Mouse (Mus musculus): ENCODE results near the gene Anapc1. TPM values are rescaled to one million over a fixed set of nuclear protein-coding genes. Genes with fewer than 3 reads are reported as not detected.

Gene Anapc1
- polyA plus RNA-seq, 1 experiment: not detected

GRCm38 (mm10) chr2:128722106-128722710, 35.0 kb upstream of the Anapc1 start:
- no peak for TF ChIP-seq POLR2A (IDR thresholded peaks at IDR 0.05; ENCODE audit: insufficient read depth, low read depth, low read length)
- TF ChIP-seq CTCF (IDR thresholded peaks at IDR 0.05; ENCODE audit: insufficient read depth, low read depth, low read length): no peak
- WGBS: 92% methylated on average over 5 of the region's 5 CpGs

GRCm38 (mm10) chr2:128719380-128719779, 32.2 kb upstream of the Anapc1 start:
- TF ChIP-seq CTCF (IDR thresholded peaks at IDR 0.05; ENCODE audit: insufficient read depth, low read depth, low read length): no peak
- TF ChIP-seq POLR2A (IDR thresholded peaks at IDR 0.05; ENCODE audit: insufficient read depth, low read depth, low read length): no peak
- no peaks in the 10 kb centered on the region; the same call in 1 of the 2 replicates for H3K4me1 ChIP-seq (ENCODE audit: control insufficient read depth, insufficient read depth, low read length)
- H3K27ac ChIP-seq (ENCODE audit: insufficient read depth, low read depth, low read length): no peak overlapping the region
- 95% methylated on average over 2 of the region's 2 CpGs for WGBS
- H3K4me3 ChIP-seq (ENCODE audit: insufficient read depth, low read depth, low read length): no peak overlapping the region

More at GRCm38 (mm10) chr2:128722106-128722710, 35.0 kb upstream of the Anapc1 start:
- Histone ChIP-seq H3K27ac (ENCODE audit: insufficient read depth, low read depth, low read length) (no peak overlapping the region), H3K4me3 (ENCODE audit: insufficient read depth, low read depth, low read length) (no peak overlapping the region), H3K4me1 (ENCODE audit: control insufficient read depth, insufficient read depth, low read length) (no peaks in the 10 kb centered on the region; the same call in 1 of the 2 replicates)

GRCm38 (mm10) chr2:128715979-128716378, 28.8 kb upstream of the Anapc1 start:
- Histone ChIP-seq H3K4me3 (ENCODE audit: insufficient read depth, low read depth, low read length) (no peak overlapping the region), H3K4me1 (ENCODE audit: control insufficient read depth, insufficient read depth, low read length) (peaks cover 3% of the 10 kb centered on the region), H3K27ac (ENCODE audit: insufficient read depth, low read depth, low read length) (no peak overlapping the region)
- TF ChIP-seq POLR2A (IDR thresholded peaks at IDR 0.05; ENCODE audit: insufficient read depth, low read depth, low read length) (no peak), CTCF (IDR thresholded peaks at IDR 0.05; ENCODE audit: insufficient read depth, low read depth, low read length) (no peak)
- 97% methylated on average over 1 of the region's 1 CpGs for WGBS

DNA sequence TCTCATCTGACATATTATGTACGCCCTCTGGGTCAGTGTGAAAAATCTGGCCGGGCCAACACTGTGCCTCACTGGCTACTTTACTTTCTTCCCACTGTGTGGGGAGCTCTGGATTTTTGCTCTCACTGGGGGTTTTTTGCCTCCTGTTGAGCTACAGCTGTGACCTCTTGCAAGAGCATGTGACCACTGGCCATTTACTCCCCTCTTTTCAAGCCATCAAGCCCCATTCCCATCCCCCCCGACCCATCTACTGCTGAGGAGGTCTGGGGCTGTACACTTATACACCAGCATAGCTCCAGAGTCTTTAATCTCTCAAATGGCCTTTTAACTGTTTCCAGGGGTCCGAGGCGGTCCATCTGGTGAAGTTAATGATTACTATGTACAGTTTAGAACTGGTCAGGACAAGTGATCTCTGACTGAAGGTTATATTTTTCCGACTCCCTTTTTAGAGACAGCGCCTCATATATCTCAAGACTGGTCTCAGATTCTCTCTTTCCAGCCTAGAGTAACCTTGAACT, 27.6 kb upstream of the Anapc1 start:
- no peak overlapping the region for H3K27ac ChIP-seq (ENCODE audit: insufficient read depth, low read depth, low read length)
- H3K4me3 ChIP-seq (ENCODE audit: insufficient read depth, low read depth, low read length): no peak overlapping the region
- no peak for TF ChIP-seq POLR2A (IDR thresholded peaks at IDR 0.05; ENCODE audit: insufficient read depth, low read depth, low read length)
- no peak for TF ChIP-seq CTCF (IDR thresholded peaks at IDR 0.05; ENCODE audit: insufficient read depth, low read depth, low read length)
- 72% methylated on average over 7 of the region's 7 CpGs for WGBS
- peaks cover 3% of the 10 kb centered on the region for H3K4me1 ChIP-seq (ENCODE audit: control insufficient read depth, insufficient read depth, low read length)

- Histone ChIP-seq H3K4me1 (ENCODE audit: control insufficient read depth, insufficient read depth, low read length) (peaks cover 3% of the 10 kb centered on the region), H3K27ac (ENCODE audit: insufficient read depth, low read depth, low read length) (no peak overlapping the region), H3K4me3 (ENCODE audit: insufficient read depth, low read depth, low read length) (no peak overlapping the region)
- 71% methylated on average over 5 of the region's 5 CpGs for WGBS
- TF ChIP-seq POLR2A (IDR thresholded peaks at IDR 0.05; ENCODE audit: insufficient read depth, low read depth, low read length) (no peak), CTCF (IDR thresholded peaks at IDR 0.05; ENCODE audit: insufficient read depth, low read depth, low read length) (no peak)
Observed at GRCm38 (mm10) chr2:128713548-128714003, 26.4 kb upstream of the Anapc1 start.

DNA sequence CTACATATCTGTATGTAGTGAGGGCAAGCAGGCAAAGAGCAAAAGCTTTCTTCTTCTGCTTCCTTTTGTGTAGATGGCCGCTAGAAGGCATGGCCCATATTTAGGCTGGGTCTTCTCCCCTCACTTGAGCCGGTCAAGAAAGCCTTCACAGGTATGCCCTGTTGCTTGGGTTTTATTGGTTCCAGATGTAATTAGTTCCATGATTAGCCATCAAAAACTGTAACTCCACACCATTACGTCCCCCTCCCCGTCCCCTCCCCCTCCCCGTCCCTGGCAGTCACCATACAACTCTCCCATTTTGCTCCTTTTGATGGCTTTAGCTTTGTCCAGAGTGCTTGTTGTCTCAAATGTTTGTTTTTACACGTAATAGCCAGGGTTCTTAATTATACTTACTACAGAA, 25.7 kb upstream of the Anapc1 start:
- no peak overlapping the region for H3K4me3 ChIP-seq (ENCODE audit: insufficient read depth, low read depth, low read length)
- 59% methylated on average over 6 of the region's 6 CpGs for WGBS
- no peak overlapping the region for H3K27ac ChIP-seq (ENCODE audit: insufficient read depth, low read depth, low read length)
- no peak for TF ChIP-seq POLR2A (IDR thresholded peaks at IDR 0.05; ENCODE audit: insufficient read depth, low read depth, low read length)
- TF ChIP-seq CTCF (IDR thresholded peaks at IDR 0.05; ENCODE audit: insufficient read depth, low read depth, low read length): no peak
- peaks cover 3% of the 10 kb centered on the region for H3K4me1 ChIP-seq (ENCODE audit: control insufficient read depth, insufficient read depth, low read length)

DNA sequence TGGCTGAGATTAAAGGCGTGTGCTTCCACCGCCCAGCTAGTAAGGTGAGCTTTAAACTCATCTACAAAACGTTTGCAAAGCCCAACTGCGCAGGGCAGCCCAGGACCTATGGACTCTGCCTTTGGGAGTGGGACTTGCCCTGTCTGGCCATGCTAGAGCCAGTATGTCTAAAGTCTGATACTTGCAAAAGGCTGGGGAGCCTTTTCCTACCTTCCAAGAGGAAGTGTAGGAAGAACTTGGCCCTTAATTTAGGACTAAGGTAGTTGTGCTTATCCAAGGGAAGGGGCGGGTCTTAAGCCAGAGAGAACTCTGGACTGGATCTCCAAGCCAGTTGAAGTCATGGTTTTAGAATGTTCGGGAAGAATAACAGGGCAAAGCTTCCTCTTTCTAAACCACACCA, 23.4 kb upstream of the Anapc1 start:
- 87% methylated on average over 6 of the region's 6 CpGs for WGBS
- Histone ChIP-seq H3K4me1 (ENCODE audit: control insufficient read depth, insufficient read depth, low read length) (peaks cover 3% of the 10 kb centered on the region), H3K4me3 (ENCODE audit: insufficient read depth, low read depth, low read length) (no peak overlapping the region), H3K27ac (ENCODE audit: insufficient read depth, low read depth, low read length) (no peak overlapping the region)
- TF ChIP-seq POLR2A (IDR thresholded peaks at IDR 0.05; ENCODE audit: insufficient read depth, low read depth, low read length): no peak
- TF ChIP-seq CTCF (IDR thresholded peaks at IDR 0.05; ENCODE audit: insufficient read depth, low read depth, low read length): no peak

DNA sequence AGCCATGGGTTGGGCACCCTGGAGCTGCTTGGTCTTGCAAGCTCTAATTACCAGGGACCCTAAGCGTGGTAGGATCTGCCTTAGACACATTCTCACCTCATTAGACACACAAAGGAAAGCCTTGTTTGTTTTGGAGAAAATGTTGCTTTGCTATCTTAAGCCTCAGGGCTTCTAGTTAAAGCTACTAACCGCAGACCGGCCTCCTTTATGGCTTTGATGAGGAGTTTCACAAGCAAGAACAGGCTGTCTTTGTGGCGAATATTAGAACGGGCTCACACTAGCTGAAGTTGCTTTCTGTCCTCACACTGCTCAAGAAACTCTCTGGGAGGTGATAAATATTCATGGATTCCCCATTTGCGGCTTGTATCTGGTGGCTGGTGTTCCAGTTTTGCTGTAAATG, 22.1 kb upstream of the Anapc1 start:
- no peak for TF ChIP-seq POLR2A (IDR thresholded peaks at IDR 0.05; ENCODE audit: insufficient read depth, low read depth, low read length)
- no peak for TF ChIP-seq CTCF (IDR thresholded peaks at IDR 0.05; ENCODE audit: insufficient read depth, low read depth, low read length)
- H3K4me3 ChIP-seq (ENCODE audit: insufficient read depth, low read depth, low read length): no peak overlapping the region
- no peak overlapping the region for H3K27ac ChIP-seq (ENCODE audit: insufficient read depth, low read depth, low read length)
- 36% methylated on average over 6 of the region's 6 CpGs for WGBS
- peaks cover 3% of the 10 kb centered on the region for H3K4me1 ChIP-seq (ENCODE audit: control insufficient read depth, insufficient read depth, low read length)

GRCm38 (mm10) chr2:128704474-128704873, 17.3 kb upstream of the Anapc1 start:
- Histone ChIP-seq H3K27ac (ENCODE audit: insufficient read depth, low read depth, low read length) (no peak overlapping the region), H3K4me3 (ENCODE audit: insufficient read depth, low read depth, low read length) (no peak overlapping the region), H3K4me1 (ENCODE audit: control insufficient read depth, insufficient read depth, low read length) (no peaks in the 10 kb centered on the region)
- whole genome bisulfite sequencing: 58% methylated on average over 3 of the region's 3 CpGs
- no peak for TF ChIP-seq POLR2A (IDR thresholded peaks at IDR 0.05; ENCODE audit: insufficient read depth, low read depth, low read length)
